Mouse (Mus musculus): ENCODE data around the gene Wdr62.
"Not testable (repeated sequence)": the region's sequence is repeated elsewhere in the genome, so short reads cannot be mapped to it uniquely, and the experiment has no call there.

Gene Wdr62

DNA sequence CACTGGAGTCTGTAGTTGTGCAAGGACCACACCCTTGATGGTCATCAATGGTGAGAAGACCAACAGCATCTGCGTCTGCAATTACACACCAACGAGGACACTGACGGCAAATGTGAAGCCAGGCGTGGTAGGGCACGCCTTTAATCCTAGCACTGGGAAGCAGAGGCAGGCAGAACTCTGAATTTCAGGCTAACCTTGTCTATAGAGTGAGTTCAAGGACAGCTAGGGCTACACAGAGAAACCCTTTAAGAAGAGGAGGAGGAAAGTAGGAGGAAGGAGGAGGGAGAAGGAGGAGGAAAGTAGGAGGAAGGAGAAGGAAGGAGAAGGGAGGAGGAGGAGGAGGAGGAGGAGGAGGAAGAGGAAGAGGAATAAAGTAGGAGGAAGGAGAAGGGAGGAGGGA, 14.7 kb downstream of the Wdr62 start:
- no peak for DNase-seq (ENCODE audit: low spot score)

DNA sequence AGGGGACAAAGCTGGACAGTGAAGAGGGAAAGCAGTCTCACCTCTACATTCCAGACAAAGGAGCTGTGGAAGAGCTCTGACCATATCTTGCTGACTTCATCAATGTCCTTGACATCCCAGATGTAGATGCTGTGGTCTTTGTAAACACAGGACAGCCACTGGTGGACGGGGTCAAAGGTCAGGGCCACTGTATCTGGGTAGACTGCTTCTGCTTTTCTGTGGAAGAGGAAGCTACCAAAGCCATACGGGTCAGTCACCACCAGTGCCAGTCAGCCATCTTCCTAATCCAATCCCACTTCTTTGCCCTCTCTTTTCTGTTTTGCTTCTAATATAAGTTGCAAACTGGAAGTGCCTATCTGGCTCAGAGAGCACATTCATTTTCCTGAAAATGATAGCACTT, 15.2 kb downstream of the Wdr62 start:
- no peak for DNase-seq (ENCODE audit: low spot score)

DNA sequence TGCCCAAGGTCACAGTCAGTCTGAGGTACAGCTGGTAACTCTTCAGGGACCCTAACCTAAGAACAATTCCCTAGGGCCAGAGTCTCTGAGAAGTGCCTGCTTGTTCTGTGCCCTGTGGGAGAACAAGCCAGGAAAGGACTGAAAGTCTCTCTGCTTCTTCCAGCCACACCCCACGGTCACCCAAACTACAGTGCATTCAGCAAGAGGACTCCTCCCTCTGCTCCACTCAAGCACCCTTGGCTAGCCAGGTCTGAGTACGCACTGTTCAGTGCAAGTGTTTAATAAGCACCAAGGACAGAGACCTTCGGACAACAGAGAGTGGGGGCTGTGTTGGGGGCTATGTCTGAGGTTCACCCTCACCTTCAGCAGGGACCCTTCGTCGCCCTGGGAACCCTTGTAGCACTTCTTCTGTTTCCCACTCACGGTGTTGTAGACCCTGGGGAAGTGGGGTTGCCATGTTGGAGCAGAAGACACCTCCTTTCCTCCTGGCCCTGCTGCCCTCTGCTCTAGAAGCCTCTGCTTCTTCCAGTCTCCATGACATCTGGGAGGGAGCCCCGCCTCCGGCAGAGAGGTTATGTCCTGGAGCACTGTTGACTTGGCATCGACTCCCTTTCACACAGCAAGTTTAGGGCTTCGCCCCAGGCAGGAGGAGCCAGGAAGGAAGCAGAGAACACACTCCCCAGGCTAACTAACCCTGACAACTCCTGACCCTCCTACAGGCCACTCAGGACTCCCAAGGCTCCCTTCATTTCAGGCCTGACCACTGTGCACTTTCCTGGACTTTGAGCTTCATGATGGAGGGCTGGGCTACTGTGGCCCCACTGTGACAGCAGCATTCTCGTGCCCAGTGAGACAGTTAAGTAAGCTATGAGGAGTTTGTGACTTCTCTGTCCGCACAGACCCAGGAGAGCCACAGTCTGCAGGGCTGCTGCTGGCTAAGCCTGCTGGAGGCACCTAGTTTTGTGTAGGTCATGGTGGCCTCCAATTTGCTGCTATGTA, 28.0 kb downstream of the Wdr62 start:
- DNase-seq (ENCODE audit: low spot score), result peak; percentile 97

DNA sequence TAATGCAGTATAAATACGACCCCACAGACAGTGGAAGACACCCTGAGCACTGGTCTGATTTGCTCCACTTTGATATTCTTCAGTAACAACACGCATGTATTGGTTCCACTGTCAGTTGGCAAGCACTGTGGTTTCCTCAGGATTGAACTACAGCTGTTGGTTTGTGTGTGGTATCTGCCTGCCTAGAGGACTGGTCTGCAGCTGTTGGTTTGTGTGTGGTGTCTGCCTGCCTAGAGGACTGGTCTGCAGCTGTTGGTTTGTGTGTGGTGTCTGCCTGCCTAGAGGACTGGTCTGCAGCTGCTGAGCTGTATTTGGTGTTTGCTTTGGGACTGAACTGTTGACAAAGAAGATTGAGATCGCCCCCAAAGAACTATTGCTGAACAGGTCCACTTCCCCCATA, 42.8 kb downstream of the Wdr62 start:
- DNase-seq (ENCODE audit: low spot score), result not testable (repeated sequence)

DNA sequence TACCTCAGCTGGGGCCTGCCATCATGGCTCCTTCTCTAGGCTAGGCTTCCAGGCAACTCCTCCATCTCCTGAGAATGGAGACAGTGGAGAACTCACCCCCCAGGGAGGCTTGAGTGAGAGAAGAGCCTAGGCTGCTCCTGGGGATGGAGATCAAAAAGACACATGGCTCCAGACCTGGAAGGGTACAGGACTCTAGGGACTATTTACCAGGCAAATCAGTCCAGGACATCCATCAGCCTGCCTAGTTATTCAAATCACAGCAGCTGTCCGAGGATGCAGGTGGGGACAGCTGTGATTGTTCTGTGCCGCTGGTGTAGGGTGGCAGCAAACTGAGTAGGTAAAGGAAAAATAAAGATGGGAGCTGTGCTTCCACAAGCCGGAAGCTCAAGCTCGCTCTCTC, 44.6 kb downstream of the Wdr62 start, which contains the start of gene Ovol3:
Gene Ovol3 (minus strand): TSS at position 101 of the 400 bp plus-strand sequence.
- no peak for DNase-seq (ENCODE audit: low spot score)

DNA sequence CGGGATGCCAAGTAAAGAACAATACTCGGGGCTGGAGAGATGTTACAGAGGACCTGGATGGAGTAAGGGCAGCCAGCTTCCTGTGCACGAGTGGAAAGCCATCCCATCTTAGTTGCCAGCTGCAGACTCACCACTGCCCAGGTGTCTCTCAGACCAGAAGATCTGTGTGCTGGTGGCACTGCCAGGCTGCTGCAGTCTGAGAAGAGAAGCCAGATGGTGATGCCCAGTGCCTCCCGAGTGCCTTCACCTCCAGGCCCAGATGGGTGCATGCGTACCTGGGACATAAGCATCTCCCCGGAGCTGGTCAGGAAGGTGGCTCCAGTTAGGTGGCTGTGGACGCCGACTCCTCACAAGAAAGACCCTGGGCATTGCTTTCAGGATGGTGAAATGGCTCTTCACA, 45.1 kb downstream of the Wdr62 start:
- no peak for DNase-seq (ENCODE audit: low spot score)

DNA sequence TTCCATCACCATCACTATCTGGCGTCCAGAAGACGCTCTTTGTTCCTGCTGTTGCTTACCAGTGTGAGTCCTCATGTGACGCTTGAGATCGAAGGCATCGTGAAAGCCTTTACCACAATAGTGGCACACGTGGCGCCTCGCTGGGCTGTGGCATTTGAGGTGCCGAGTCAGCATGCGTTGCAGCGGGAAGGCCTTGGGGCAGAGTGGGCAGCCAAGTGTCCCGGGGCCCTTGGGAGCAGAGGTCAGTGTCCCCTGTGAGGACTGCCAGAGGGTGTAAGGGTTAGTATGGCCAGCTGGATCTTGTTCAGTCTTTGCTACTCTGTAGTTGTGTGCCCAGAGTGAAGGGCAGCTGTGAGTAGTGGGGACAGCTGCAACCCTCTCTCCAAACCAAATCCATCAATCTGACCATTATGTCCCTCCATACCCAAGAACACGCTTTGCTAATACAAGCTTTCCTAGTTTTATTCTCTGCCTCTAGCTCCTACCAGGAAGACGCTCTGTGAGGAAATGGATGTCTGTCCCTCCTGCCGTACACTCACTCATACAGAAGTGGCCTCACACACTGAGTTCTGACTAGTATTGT, 45.9 kb downstream of the Wdr62 start:
- no peak for DNase-seq (ENCODE audit: low spot score)

DNA sequence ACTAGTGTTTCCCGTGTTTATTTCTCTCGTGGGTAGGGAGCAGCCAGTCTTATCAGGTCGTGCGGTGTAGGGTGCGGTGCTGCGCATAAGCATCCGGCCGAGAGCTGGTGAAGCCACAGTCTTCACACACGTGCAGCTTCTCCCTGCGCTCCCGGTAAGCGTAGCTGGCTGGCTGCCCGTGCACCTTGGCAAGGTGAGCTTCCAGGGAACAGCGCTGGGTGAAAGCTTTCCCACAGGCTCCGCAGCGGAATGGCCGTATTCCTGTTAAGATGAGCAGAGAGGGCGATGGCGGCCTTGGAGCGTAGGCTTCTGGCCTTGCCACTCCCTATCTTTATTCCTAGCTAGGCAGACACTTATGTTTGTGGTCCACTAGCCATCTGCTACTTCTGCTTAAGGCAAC, 46.8 kb downstream of the Wdr62 start:
- DNase-seq (ENCODE audit: low spot score), result no peak

DNA sequence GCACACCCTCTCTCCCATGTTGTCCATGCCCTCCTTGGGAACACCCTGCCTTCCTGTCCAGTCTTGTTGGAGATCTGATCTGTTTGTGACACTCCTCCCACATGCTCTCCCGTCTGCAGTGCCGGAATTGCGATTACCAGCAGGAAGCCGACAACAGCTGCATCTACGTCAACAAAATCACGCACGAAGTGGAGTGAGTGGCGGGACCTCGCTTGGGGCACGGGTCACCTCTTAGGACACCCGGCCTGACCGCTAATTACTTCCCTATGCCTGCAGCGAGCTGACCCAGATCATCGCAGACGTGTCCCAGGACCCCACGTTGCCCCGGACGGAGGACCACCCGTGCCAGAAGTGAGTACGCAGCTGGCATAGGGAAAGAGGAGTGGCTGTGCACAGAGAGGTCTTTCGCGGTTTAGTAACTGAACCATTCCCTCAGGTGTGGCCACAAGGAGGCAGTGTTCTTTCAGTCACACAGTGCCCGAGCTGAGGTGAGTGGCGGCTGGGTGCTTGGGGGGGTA, 47.5 kb downstream of the Wdr62 start:
- peak; percentile 71 for DNase-seq (ENCODE audit: low spot score)

DNA sequence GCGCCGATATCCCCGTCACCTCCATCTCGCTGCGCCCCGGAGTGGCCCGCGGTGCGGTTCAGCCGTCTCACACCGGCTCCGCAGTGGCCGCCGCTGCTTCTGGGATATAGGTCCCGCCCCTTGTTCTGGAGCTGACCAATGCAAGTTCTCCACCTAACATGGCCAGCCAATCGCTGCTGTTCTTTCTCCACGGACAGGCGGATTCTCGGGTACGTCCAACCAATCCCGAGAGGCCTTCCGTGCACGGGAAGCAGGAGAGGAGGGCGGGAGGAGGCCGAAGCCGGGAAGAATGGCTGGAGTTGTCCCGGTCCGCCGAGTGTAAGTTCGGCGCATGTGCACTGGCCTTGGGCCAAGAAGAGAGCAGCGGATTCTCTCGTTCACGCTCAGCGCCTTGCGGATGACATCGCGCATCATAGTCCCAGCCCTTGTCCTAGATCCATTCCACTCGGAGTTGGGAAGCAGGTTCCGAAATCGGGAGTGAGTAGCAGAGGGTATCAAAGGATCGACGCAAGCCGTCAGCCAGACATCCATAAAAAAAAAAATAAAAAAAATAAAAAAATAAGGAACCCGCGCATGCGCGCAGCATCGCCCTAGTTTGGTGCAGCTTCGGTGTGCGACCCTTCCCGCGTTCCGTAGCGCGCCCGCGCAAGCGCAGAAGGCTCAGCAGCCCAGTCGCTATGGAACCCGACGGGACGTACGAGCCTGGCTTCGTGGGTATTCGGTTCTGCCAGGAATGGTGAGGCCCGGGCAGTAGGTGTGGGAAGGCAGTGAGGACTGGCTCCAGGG, 48.4 kb downstream of the Wdr62 start, which contains the start of the genes Polr2i and Tbcb:
Gene Polr2i (plus strand): TSS at position 280 of the 786 bp plus-strand sequence.
Gene Tbcb (minus strand): TSS at position 604 of the 786 bp plus-strand sequence.
- peak; percentile 98 for DNase-seq (ENCODE audit: low spot score)

DNA sequence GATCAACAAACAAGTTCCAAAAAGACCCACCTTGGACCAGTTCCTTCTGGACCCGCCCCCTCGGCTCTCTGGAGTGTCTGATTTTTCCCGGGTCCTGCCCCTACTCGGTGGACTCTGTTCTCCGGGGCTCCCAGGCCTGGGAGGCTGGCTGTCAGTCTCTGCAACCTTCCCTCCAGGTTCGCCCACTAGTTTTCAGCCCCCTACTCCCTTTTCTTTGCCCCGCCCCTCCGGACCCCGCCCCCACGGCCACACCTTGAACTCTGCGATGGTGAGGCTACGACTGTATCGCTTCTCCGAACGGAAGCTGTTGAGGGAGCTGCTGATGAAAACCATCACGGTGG, 48.9 kb downstream of the Wdr62 start:
- no peak for DNase-seq (ENCODE audit: low spot score)

DNA sequence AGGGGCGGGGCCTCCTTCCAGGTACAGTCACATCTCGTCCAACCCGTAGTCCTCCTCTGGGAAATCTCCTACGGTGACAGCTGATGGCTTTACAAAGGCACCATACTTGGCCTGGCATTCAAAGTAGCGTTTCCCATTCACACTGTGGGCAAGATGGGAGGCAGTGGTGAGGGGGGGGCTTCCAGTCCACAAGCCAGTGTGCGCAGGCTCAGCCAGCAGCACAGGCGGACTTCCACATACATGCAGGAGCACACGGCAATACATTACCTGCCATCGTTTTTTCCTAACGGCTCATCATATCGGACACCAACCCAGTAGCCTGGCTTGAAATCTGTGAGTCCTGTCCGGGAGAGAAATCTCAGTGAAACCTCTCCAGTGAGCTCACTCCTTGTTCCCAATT, 56.0 kb downstream of the Wdr62 start:
- DNase-seq (ENCODE audit: low spot score), result no peak

DNA sequence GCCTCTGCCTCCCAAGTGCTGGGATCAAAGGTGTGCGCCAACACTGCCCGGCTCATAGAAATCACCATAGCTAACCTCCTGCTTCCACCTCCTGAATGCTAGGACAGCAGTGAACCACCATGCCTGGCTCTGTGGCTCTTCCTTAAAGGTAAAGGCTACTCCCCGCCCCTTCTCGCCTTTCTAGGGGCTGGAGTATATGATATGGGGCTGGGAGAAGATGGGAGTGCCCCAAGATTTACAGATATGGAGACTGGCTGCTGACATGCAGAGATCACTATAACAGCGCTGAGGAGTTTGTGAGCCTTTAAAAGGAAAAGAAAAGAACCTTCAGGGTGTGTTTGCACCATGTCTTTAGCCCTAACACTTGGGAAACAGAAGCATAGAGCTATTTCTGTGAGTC, 58.0 kb downstream of the Wdr62 start:
- DNase-seq (ENCODE audit: low spot score), result no peak

DNA sequence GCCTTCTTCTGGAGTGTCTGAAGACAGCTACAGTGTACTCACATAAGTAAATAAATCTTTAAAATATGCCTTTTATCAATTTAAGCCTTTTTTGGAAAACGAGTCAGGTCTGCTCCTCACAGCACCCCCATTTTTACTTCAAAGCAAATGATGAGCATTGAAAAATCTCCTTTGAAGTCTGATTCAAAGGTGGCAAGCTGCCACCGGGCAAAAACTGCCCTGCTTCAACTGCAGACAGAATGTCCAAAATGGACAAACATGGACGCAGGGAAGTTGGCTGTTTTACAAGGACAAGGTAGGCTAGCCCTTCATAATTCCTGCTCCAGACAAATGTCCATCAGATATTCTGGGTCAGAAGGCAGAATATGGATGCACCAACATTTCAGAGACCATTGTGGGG, 58.8 kb downstream of the Wdr62 start:
- DNase-seq (ENCODE audit: low spot score), result no peak

DNA sequence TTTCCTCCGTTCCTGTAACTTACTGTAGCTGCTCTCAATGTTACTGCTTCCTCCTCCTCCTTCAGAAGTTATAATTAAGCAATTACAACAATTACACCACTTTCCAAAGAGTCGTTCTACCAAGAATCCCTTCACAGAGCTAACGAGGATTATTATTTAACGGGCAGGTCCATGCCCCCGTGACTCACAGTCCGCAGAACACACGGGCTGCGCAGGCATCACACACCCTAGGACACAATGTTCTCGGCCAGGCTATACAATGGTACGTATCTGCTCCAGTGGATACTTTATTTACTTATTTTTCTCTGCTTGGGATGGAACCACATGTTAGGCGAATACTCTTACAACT, 60.2 kb downstream of the Wdr62 start:
- DNase-seq (ENCODE audit: low spot score), result no peak

DNA sequence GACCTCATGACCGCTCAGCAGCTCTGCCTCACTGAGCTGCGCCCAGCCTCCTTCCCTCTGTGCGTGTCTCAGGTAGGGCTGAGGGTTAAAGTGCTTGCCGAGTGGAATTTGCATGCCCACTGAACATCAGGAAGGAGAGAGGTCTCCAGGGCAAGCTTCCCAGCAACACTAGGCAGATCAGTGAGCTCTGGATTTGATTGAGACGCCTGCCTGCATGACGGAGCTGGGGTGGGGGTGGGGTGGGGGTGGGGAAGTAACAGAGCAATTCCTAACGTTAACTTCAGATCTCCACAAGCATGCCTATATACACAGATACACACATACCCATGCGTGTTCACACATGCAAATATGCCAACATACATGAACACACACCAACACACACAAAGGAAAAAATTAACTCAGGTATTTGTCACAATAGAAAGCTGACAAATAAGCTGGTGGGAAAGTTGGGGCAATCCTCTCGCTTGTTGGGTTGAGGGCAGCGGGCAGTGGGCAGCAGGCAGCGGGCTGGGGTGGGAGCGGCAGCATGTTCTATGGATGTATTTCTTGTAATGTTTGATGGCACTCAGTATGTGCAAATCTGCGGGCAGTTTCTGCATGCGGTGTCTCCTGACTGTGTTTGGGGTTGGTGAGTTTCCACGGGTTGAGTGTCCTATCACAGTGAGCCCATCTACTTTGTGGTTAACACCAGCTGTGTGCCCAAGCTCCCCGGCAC, 60.8 kb downstream of the Wdr62 start:
- DNase-seq (ENCODE audit: low spot score), result no peak

DNA sequence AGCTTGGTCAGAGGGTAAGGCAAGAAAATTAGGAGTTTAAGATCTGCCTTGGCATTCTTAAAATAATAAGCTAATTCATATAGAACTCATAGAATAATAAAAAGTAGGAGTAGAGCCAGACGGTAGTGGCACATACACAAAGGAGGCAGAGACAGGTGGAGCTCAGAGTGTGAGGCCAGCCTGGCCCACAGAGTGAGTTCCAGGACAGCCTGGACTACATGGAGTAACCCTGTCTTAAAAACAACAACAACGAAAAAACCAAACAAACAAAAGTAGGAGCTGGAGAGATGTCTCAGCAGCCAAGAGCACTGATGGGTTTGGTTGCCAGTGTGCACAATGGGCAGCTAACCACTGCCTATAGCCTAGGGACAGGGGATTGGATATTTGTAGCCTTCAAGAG, 62.9 kb downstream of the Wdr62 start:
- no peak for DNase-seq (ENCODE audit: low spot score)

DNA sequence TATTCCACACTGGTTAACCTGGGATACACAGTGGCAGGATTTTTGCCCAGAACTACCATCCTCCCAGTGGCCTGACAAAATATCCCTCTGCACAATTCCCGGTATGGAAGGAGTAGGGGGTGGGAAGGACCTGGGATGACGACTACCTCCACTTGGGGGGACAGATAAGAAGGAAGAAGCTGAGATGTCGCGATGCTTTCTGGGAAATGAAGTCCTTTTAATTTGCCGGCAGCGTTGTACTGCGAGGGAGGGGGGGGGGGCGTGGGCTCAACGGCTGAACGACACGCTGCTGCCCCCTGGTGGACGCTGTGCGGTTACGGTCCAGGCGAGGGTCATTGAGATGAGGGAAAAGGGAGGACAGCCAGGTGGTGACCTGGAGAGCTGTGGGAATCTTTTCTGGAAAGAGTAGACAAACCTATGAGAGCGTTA, 63.5 kb downstream of the Wdr62 start:
- peak; percentile 81 for DNase-seq (ENCODE audit: low spot score)

DNA sequence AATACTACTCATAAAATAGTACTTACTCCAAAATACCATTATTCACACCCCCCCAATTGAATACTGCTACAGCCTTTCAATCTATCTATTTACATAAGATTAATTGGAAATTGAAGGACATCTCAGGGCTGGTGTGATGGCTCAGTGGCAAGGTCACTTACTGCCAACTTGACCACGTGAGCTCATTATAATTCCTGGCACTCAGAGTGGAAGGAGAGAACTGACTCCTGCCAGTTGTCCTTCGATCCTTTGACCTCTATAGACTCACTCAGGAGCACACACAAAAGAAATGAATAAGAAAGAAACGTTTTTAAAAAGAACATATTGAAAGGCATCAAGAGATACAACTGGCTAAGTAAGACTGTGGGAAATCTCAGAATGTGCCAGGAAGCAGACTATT, 64.3 kb downstream of the Wdr62 start:
- no peak for DNase-seq (ENCODE audit: low spot score)

DNA sequence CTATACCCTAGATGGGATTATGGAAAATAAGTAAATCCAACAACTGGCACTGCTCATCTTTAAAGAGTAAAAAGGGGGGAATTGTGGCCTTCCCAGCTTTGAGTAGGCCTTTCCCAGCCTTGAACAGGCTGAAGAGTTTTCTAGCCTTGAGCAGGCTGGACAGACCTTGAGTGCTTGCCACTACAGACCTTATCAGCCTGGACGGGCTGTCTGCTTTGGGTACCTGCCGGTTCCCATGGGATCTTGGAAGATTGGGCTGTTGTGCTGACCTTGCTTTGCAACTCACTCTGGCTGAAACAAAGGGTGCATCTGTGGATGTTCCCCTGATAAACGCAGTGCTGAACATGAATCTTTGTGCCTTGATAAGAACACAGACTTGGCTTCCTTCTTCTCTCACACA, 66.3 kb downstream of the Wdr62 start:
- no peak for DNase-seq (ENCODE audit: low spot score)

DNA sequence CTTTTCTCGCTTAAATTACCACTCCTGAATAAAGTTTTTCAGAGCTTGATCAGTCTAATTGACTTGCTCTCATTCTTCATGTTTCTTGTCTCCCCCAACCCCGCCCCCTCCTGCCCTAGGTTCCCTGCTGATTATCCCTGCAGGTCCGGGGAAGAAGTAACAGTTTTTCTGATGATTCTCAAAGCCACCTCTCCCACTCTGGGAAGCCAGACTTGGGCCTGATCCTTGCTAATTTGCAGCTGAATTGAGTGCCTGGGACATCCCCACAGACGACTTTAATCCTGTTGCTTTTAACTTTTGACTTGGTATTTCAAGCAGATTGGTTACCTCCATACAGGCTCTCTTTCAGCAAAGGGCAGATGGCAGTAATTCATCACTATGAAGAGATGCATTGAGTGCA, 69.2 kb downstream of the Wdr62 start:
- no peak for DNase-seq (ENCODE audit: low spot score)

DNA sequence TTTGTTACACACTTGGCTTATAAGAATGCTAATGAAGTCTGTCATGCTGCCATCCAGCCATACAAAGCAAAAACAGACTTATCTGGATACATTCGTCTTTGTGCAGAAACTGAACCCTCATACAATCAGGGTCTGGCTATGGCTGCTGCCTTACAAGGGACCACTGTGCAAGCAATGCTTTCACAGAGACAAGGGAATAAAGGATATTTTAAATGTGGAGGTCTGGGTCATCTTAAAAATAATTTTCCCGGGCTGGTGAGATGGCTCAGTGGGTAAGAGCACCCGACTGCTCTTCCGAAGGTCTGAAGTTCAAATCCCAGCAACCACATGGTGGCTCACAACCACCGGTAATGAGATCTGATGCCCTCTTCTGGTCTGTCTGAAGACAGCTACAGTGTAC, 73.9 kb downstream of the Wdr62 start:
- not testable (repeated sequence) for DNase-seq (ENCODE audit: low spot score)
